Mouse (Mus musculus) intestine, embryonic 14.5 days (tissue): ENCODE data around the gene Gm10309. TPM values are rescaled to one million over a fixed set of nuclear protein-coding genes. Genes with fewer than 3 reads are reported as not detected.

Experiments used
- ATAC-seq: fragments of 200-750 bp; cut with Nextera tagmentation; replicated peaks from 2 replicates; pipeline ENCODE4 v1.8.0; 2017; ENCODE audit warnings: low read depth, moderate number of reproducible peaks, moderate TSS enrichment, moderate library complexity; ENCODE audit not compliant: low FRiP score, low TSS enrichment
- DNase-seq: peaks from one replicate; pipeline ENCODE4 v3.0.0-alpha.2; 2018; ENCODE audit warnings: low spot score
- H3K27ac ChIP-seq: fragments of 300-500 bp; sonication (generic); 2 replicates; pipeline ENCODE4 v1.5.1; 2014; ENCODE audit warnings: low read depth, mild to moderate bottlenecking, control low read depth
- H3K27me3 ChIP-seq: fragments of 300-500 bp; sonication (generic); replicated peaks from 2 replicates; pipeline ENCODE4 v1.6.1; 2014; ENCODE audit warnings: low read length, control low read depth; ENCODE audit not compliant: control insufficient read depth, insufficient read depth
- H3K36me3 ChIP-seq: fragments of 300-500 bp; sonication (generic); 2 replicates; pipeline ENCODE4 v1.6.1; 2014; ENCODE audit warnings: low read length, control low read depth; ENCODE audit not compliant: control insufficient read depth, insufficient read depth
- H3K4me1 ChIP-seq: fragments of 300-500 bp; sonication (generic); replicated peaks from 2 replicates; pipeline ENCODE4 v1.6.1; 2014; ENCODE audit warnings: low read length, control low read depth, mixed read lengths; ENCODE audit not compliant: control insufficient read depth, insufficient read depth
- H3K4me2 ChIP-seq: fragments of 300-500 bp; sonication (generic); 2 replicates; pipeline ENCODE4 v1.6.1; 2014; ENCODE audit warnings: low read length
- H3K4me3 ChIP-seq: fragments of 300-500 bp; sonication (generic); 2 replicates; pipeline ENCODE4 v1.5.1; 2014; ENCODE audit warnings: low read depth, low read length, control low read depth, mixed read lengths
- H3K9ac ChIP-seq: fragments of 300-500 bp; sonication (generic); 2 replicates; pipeline ENCODE4 v1.6.1; 2014; ENCODE audit warnings: mild to moderate bottlenecking, low read length
- H3K9me3 ChIP-seq: fragments of 300-500 bp; sonication (generic); 2 replicates; pipeline ENCODE4 v1.6.1; 2016; ENCODE audit warnings: low read length, control low read depth; ENCODE audit not compliant: control insufficient read depth
- WGBS: fragments of 180-500 bp; shearing (Covaris S2); extraction: QIAGEN DNeasy Blood & Tissue Kit; methylation state at CpG from one replicate; pipeline ENCODE4 v1.1.7; 2014; 5-methylcytosine and 5-hydroxymethylcytosine counted together
- polyA plus RNA-seq: library from polyadenylated mRNA; unstranded; fragments of >200 nt; fragmentation: Nextera tagmentation; extraction: Ambion mirVana; gene quantifications from 2 replicates; pipeline ENCODE4 v1.2.1, GENCODE M21; 2014

Gene Gm10309
- polyA plus RNA-seq, 1 experiment from 2014 or later = 0.57 TPM

DNA sequence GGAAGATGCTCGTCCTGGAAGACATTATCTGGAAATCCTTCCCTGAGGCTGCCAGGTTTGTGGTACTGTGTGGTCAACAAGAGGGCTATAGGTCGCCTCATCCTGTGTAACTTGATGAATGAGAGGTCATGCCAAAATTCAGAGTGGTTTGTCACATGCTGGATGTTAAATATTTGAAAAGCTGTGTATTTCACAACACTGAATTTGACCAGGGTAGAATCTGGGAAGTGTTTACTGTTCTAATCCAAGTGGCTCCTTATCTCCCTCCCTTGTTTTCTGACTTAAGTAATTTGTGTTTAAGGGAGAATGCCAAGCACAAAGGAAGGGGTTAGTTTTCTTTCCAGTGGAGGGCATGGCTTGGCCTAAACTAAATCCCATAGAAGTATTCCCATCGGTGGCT lies 18.3 kb upstream of the Gm10309 start:
- H3K27me3 ChIP-seq = no peaks in the 10 kb centered on the region
- no peak overlapping the region for H3K27ac ChIP-seq
- 64% methylated on average over 3 of the region's 3 CpGs for WGBS
- ATAC-seq (no peak), DNase-seq (no peak)
- no peaks in the 10 kb centered on the region for H3K9me3 ChIP-seq
- no peak overlapping the region for H3K4me3 ChIP-seq
- H3K4me1 ChIP-seq = no peaks in the 10 kb centered on the region
- no peak overlapping the region for H3K9ac ChIP-seq
- H3K36me3 ChIP-seq = no peaks in the 10 kb centered on the region
- no peak overlapping the region for H3K4me2 ChIP-seq

DNA sequence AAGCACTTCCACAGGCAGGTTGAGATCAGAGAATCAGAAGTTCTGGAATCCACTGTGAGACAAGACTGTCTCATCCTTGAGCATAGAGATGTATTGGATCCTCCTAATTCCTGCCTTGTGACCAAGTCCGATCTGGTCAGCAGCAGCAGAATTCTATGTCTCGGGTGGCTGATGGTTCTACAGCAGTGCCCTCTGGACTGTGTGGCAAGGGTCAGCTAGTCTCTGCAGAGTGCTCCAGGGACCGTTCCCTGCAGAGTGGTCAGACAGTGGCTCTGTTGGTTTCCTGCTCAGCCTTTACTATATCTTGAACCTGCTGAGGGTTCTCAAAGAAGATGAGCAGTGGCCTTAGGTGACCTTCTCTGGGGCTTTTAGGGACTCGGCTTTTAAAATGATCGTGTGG lies 17.6 kb upstream of the Gm10309 start:
- Histone ChIP-seq H3K27ac (no peak overlapping the region), H3K27me3 (no peaks in the 10 kb centered on the region), H3K4me2 (no peak overlapping the region), H3K36me3 (no peaks in the 10 kb centered on the region), H3K4me1 (no peaks in the 10 kb centered on the region), H3K4me3 (no peak overlapping the region), H3K9ac (no peak overlapping the region), H3K9me3 (no peaks in the 10 kb centered on the region)
- 87% methylated on average over 5 of the region's 5 CpGs for WGBS
- DNase-seq = no peak
- no peak for ATAC-seq

DNA sequence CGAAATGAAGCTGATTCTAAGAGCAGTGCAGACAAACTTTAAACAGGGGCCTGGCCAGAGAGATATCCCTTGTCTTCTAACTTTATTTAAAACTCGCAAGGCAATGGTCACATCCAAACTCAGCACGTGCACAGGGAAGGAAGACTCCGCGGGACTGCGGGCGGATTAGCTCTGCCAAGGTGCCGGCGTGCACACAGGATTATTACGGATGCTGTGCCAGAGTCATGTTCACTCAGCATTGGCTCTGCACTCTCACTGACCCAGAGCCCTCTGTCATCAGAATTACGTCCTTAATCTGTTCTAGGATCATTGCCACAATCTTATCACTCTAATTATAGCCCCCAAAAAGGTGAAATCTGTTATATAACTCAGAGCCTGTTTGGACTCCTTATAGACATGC lies 16.2 kb upstream of the Gm10309 start:
- no peaks in the 10 kb centered on the region for H3K9me3 ChIP-seq
- H3K36me3 ChIP-seq = no peaks in the 10 kb centered on the region
- DNase-seq (no peak), ATAC-seq (no peak)
- H3K27me3 ChIP-seq = no peaks in the 10 kb centered on the region
- H3K4me3 ChIP-seq = no peak overlapping the region
- H3K4me1 ChIP-seq = no peaks in the 10 kb centered on the region
- H3K4me2 ChIP-seq = no peak overlapping the region
- no peak overlapping the region for H3K9ac ChIP-seq
- 93% methylated on average over 11 of the region's 11 CpGs for WGBS
- H3K27ac ChIP-seq = no peak overlapping the region

GRCm38 (mm10) chr17:86518604-86519003 lies 13.6 kb upstream of the Gm10309 start:
- no peak overlapping the region for H3K9ac ChIP-seq
- 90% methylated on average over 7 of the region's 7 CpGs for WGBS
- no peak overlapping the region for H3K4me3 ChIP-seq
- ATAC-seq = no peak
- H3K4me2 ChIP-seq = no peak overlapping the region
- DNase-seq = no peak
- no peaks in the 10 kb centered on the region for H3K9me3 ChIP-seq
- no peaks in the 10 kb centered on the region for H3K36me3 ChIP-seq
- H3K27me3 ChIP-seq = no peaks in the 10 kb centered on the region
- H3K4me1 ChIP-seq = 0 out of 2 replicates have a peak, but pooled peaks cover 3% of the 10 kb centered on the region
- H3K27ac ChIP-seq = no peak overlapping the region

DNA sequence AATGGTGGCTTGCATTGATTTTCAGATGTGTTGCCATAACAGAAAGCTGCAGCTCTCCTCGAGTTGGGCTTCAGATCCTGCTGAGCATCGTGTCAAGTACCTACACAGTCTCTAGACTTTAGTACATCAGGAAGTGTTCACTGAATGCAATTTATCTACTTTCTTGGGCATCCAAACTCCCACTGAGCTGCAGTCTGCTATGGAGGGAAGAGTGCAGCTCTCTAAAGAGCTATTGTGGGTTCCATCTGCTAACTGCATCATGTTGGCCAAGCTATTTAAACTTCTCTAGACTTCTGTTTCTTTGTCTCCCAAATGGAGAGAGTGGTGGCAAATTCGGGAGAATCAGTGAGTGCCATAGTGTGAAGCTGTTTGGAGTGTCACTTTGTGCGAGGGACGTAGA lies 11.6 kb upstream of the Gm10309 start:
- 76% methylated on average over 5 of the region's 5 CpGs for WGBS
- ATAC-seq (no peak), DNase-seq (no peak)
- Histone ChIP-seq H3K9me3 (no peaks in the 10 kb centered on the region), H3K4me1 (0 out of 2 replicates have a peak, but pooled peaks cover 3% of the 10 kb centered on the region), H3K36me3 (no peaks in the 10 kb centered on the region), H3K9ac (no peak overlapping the region), H3K27me3 (no peaks in the 10 kb centered on the region), H3K4me2 (no peak overlapping the region), H3K4me3 (no peak overlapping the region), H3K27ac (no peak overlapping the region)

DNA sequence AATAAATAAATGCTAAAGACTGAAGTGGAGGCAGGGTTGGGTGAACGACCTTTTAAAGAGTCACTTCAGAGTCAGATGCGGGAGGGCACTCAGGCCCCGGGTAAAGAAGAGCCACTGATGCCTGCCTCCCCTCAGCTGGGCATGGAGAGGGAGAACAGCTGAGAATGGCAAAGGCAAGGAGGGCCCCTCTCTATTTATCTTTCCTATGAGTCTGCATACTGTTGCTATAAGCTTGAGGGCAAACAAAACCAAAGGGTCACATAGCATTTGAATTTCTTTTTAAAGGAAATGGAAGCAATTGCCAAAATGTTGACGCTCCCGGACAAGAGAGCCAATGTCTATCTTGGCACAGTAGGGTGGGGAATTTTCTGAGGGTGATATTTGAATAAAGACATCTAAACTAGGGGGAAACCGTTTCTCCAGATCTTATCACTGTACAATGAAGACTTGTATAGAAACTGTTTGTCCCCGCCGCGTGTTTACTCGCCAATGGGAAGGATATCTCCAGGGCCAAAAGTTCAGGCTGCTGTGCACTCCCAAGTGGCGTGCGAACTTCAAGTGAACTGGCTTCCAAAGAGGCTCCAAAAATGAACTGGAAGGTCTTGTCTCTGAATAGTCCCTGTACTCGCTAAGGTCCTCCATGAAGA lies 10.1 kb upstream of the Gm10309 start:
- no peak for DNase-seq
- Histone ChIP-seq H3K9me3 (no peaks in the 10 kb centered on the region), H3K4me3 (no peak overlapping the region), H3K4me2 (no peak overlapping the region), H3K4me1 (0 out of 2 replicates have a peak, but pooled peaks cover 3% of the 10 kb centered on the region), H3K9ac (no peak overlapping the region), H3K36me3 (no peaks in the 10 kb centered on the region), H3K27me3 (no peaks in the 10 kb centered on the region), H3K27ac (no peak overlapping the region)
- ATAC-seq = no peak
- 68% methylated on average over 13 of the region's 13 CpGs for WGBS

- H3K4me3 ChIP-seq = no peak overlapping the region
- ATAC-seq (no peak), DNase-seq (no peak)
- no peaks in the 10 kb centered on the region for H3K27me3 ChIP-seq
- H3K36me3 ChIP-seq = no peaks in the 10 kb centered on the region
- WGBS = 57% methylated on average over 5 of the region's 5 CpGs
- no peak overlapping the region for H3K27ac ChIP-seq
- no peak overlapping the region for H3K9ac ChIP-seq
- H3K9me3 ChIP-seq = no peaks in the 10 kb centered on the region
- H3K4me2 ChIP-seq = no peak overlapping the region
- H3K4me1 ChIP-seq = 0 out of 2 replicates have a peak, but pooled peaks cover 1% of the 10 kb centered on the region
Observed at GRCm38 (mm10) chr17:86509871-86510270, 4.8 kb upstream of the Gm10309 start.

- Histone ChIP-seq H3K27me3 (no peaks in the 10 kb centered on the region), H3K36me3 (no peaks in the 10 kb centered on the region), H3K4me1 (no peaks in the 10 kb centered on the region), H3K9ac (no peak overlapping the region), H3K9me3 (no peaks in the 10 kb centered on the region), H3K4me3 (no peak overlapping the region), H3K4me2 (no peak overlapping the region), H3K27ac (no peak overlapping the region)
- DNase-seq (no peak), ATAC-seq (no peak)
- WGBS = 90% methylated on average over 3 of the region's 3 CpGs
Observed at GRCm38 (mm10) chr17:86508212-86508490, 3.1 kb upstream of the Gm10309 start.

DNA sequence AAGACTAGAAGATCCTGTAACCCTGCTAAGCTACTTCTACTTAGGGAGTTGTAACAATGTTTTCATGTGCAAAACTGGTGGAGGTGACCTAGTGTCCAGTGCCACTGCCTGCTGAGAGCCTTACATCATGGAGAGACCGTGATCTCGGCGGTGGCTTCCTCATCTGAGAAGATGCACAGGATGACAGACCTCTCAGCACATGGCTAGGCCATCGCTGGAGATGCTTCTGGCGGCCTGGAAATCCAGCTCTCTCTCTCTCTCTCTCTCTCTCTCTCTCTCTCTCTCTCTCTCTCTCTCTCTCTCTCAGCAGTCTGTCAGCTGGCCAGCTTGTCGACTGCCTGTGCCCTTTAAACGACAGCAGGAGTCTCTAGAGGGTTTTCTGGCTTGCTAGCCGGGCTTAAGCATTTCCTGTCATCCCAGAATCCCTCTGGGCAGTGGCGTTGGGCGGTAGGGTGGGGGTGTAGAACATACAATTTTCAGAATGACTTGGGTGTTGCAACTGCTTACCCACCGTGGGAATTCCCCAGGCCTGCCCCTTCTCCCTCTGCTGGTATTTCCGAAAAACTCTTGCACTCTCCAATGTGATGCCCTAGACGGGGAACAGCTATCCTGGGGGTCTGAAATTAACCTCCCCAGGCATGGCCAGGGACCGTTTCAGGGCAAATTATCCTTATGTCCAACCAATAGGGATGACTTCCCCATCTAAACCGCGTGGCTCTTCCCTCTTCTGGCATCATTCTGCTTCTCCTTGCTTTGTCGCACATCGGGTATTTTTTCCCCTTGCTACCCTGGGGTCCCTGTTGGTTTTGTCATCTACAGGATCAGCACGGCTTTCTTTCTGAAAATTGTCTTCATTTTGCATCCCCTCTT lies 2.5 kb upstream of the Gm10309 start:
- no peak for DNase-seq
- no peak overlapping the region for H3K27ac ChIP-seq
- H3K9ac ChIP-seq = no peak overlapping the region
- ATAC-seq = no peak
- no peaks in the 10 kb centered on the region for H3K36me3 ChIP-seq
- WGBS = 68% methylated on average over 19 of the region's 19 CpGs
- H3K4me3 ChIP-seq = no peak overlapping the region
- H3K9me3 ChIP-seq = no peaks in the 10 kb centered on the region
- no peak overlapping the region for H3K4me2 ChIP-seq
- no peaks in the 10 kb centered on the region for H3K4me1 ChIP-seq
- no peaks in the 10 kb centered on the region for H3K27me3 ChIP-seq
